In the genomic region with DNA sequence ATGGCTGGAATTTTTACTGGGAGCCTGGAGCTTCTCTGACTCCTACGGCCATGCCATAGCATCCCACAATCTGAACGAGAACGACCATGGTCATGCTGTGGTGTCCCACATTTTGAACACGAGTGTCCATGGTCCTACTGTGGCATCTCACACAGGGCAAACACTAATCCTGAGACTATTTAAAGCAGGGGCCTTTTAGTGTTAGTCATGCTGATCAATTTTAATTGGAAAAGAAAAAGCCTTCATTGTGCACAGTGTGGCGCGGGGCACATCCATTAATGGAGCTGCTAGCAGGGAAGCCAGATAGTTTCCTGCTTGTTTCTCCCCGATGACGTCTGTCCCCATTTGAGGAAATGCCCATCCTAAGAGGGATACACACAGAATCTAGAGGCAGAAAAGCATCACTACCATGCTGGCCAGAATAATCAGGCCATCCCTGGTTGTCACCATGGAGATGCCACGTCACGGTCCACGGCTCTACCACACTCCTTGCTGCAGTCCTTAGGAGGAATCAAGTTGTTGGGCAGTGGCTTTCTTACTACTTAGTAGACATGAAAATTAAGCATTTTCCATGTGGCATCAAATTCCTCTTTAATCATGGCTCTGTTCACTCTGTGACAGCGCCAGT, we compare ENCODE assay signal across 20 mouse cellular contexts.
DNase-seq lines count a peak whose midpoint lies in the region; ATAC-seq lines count a peak whose summit lies in the region.
"Had no signal": no experiment of that assay in that cellular context is flagged by ENCODE, and none has a peak within 500 bp of the region (broad histone marks: within the 10 kb centered on the region; RNA-seq: fewer than 3 reads in every experiment).

No protein-coding gene starts in this region.

- H3K4me3 ChIP-seq in midbrain, embryonic 11.5 days (ENCODE audit: low read depth, low read length) = no peak overlapping the region
- H3K4me3 ChIP-seq in midbrain, embryonic 10.5 days = no peak overlapping the region
- no peak overlapping the region for H3K4me3 ChIP-seq in hindbrain, embryonic 13.5 days
- no peak overlapping the region for H3K4me3 ChIP-seq in midbrain, embryonic 13.5 days (replicated peaks)
- H3K4me3 ChIP-seq in neural tube, embryonic 15.5 days (replicated peaks) = no peak overlapping the region
- H3K4me3 ChIP-seq: embryonic facial prominence, embryonic 13.5 days; forebrain, embryonic 15.5 days; left cerebral cortex, adult 2 months; myocyte had no signal

- peak; percentile 46; the same call in 1 of the 2 replicates for ATAC-seq in midbrain, embryonic 11.5 days (ENCODE audit: low FRiP score)
- peak; percentile 71; the same call in 1 of the 2 replicates for ATAC-seq in hindbrain, embryonic 13.5 days (ENCODE audit: low FRiP score)
- ATAC-seq in midbrain, embryonic 13.5 days = peak; percentile 66; the same call in 1 of the 2 replicates
- peak; percentile 57; the same call in 1 of the 2 replicates for ATAC-seq in neural tube, embryonic 15.5 days (ENCODE audit: low FRiP score)
- ATAC-seq: forebrain, embryonic 15.5 days had no signal

- no peaks in the 10 kb centered on the region for H3K9me3 ChIP-seq in midbrain, embryonic 11.5 days (ENCODE audit: control insufficient read depth, low read length)
- no peaks in the 10 kb centered on the region for H3K9me3 ChIP-seq in midbrain, embryonic 10.5 days (replicated peaks)
- H3K9me3 ChIP-seq in hindbrain, embryonic 13.5 days = no peaks in the 10 kb centered on the region
- no peaks in the 10 kb centered on the region for H3K9me3 ChIP-seq in midbrain, embryonic 13.5 days
- no peaks in the 10 kb centered on the region for H3K9me3 ChIP-seq in neural tube, embryonic 15.5 days (replicated peaks)
- H3K9me3 ChIP-seq: embryonic facial prominence, embryonic 13.5 days; forebrain, embryonic 15.5 days had no signal

- H3K4me1 ChIP-seq in midbrain, embryonic 11.5 days (ENCODE audit: control insufficient read depth, insufficient read depth, low read length) = no peaks in the 10 kb centered on the region
- 0 out of 2 replicates have a peak, but pooled peaks cover 7% of the 10 kb centered on the region for H3K4me1 ChIP-seq in midbrain, embryonic 10.5 days
- peaks cover 7% of the 10 kb centered on the region for H3K4me1 ChIP-seq in hindbrain, embryonic 13.5 days (replicated peaks)
- 0 out of 2 replicates have a peak, but pooled peaks cover 6% of the 10 kb centered on the region for H3K4me1 ChIP-seq in midbrain, embryonic 13.5 days (replicated peaks)
- H3K4me1 ChIP-seq in neural tube, embryonic 15.5 days = no peaks in the 10 kb centered on the region
- H3K4me1 ChIP-seq: forebrain, embryonic 15.5 days had no signal

- H3K27me3 ChIP-seq in midbrain, embryonic 11.5 days (ENCODE audit: control insufficient read depth, insufficient read depth, low read length) = no peaks in the 10 kb centered on the region
- H3K27me3 ChIP-seq in midbrain, embryonic 10.5 days (ENCODE audit: low read depth, poor library complexity, severe bottlenecking) = no peaks in the 10 kb centered on the region
- H3K27me3 ChIP-seq in hindbrain, embryonic 13.5 days = no peaks in the 10 kb centered on the region
- H3K27me3 ChIP-seq in midbrain, embryonic 13.5 days = no peaks in the 10 kb centered on the region
- no peaks in the 10 kb centered on the region for H3K27me3 ChIP-seq in neural tube, embryonic 15.5 days (replicated peaks)
- H3K27me3 ChIP-seq: embryonic facial prominence, embryonic 13.5 days; forebrain, embryonic 15.5 days had no signal

- no peak overlapping the region for H3K4me2 ChIP-seq in midbrain, embryonic 11.5 days
- H3K4me2 ChIP-seq in hindbrain, embryonic 13.5 days = no peak overlapping the region
- no peak overlapping the region for H3K4me2 ChIP-seq in midbrain, embryonic 13.5 days (replicated peaks)
- no peak overlapping the region for H3K4me2 ChIP-seq in neural tube, embryonic 15.5 days
- H3K4me2 ChIP-seq: embryonic facial prominence, embryonic 13.5 days; forebrain, embryonic 15.5 days; heart, embryonic 11.5 days; liver, embryonic 11.5 days; lung, embryonic 14.5 days had no signal

- H3K36me3 ChIP-seq in midbrain, embryonic 11.5 days (ENCODE audit: control insufficient read depth, insufficient read depth, low read length) = no peaks in the 10 kb centered on the region
- no peaks in the 10 kb centered on the region for H3K36me3 ChIP-seq in midbrain, embryonic 10.5 days
- H3K36me3 ChIP-seq in hindbrain, embryonic 13.5 days = no peaks in the 10 kb centered on the region
- H3K36me3 ChIP-seq in midbrain, embryonic 13.5 days = no peaks in the 10 kb centered on the region
- H3K36me3 ChIP-seq in neural tube, embryonic 15.5 days = no peaks in the 10 kb centered on the region
- H3K36me3 ChIP-seq: embryonic facial prominence, embryonic 13.5 days; forebrain, embryonic 15.5 days had no signal

- peak; percentile 73 for DNase-seq in midbrain, embryonic 11.5 days (ENCODE audit: low spot score, missing footprints)
- no peak for DNase-seq in midbrain, embryonic 10.5 days (ENCODE audit: low spot score)
- DNase-seq in layer of hippocampus, adult 9-11 months = no peak
- DNase-seq in yolk sac, embryonic 10.5 days (ENCODE audit: low spot score) = no peak
- DNase-seq: gastrocnemius, postnatal 36 days; heart, postnatal 10 days; kidney, adult 9 months; kidney, postnatal 25 days; lung, embryonic 14.5 days; lung, postnatal 36 days; thymus, postnatal 4 days had no signal

- H3K9ac ChIP-seq in midbrain, embryonic 11.5 days (ENCODE audit: low read length) = no peak overlapping the region
- no peak overlapping the region for H3K9ac ChIP-seq in hindbrain, embryonic 13.5 days
- no peak overlapping the region for H3K9ac ChIP-seq in midbrain, embryonic 13.5 days (replicated peaks)
- no peak overlapping the region for H3K9ac ChIP-seq in neural tube, embryonic 15.5 days (replicated peaks)
- H3K9ac ChIP-seq: embryonic facial prominence, embryonic 13.5 days; forebrain, embryonic 15.5 days; lung, embryonic 14.5 days had no signal

- WGBS in midbrain, embryonic 11.5 days = 77% methylated on average over 12 of the region's 12 CpGs
- WGBS in midbrain, embryonic 10.5 days = 82% methylated on average over 12 of the region's 12 CpGs
- WGBS in hindbrain, embryonic 13.5 days = 62% methylated on average over 12 of the region's 12 CpGs
- WGBS in midbrain, embryonic 13.5 days = 69% methylated on average over 12 of the region's 12 CpGs
- WGBS in neural tube, embryonic 15.5 days = 60% methylated on average over 12 of the region's 12 CpGs

- no peak overlapping the region for H3K27ac ChIP-seq in midbrain, embryonic 11.5 days (ENCODE audit: low read depth, low read length)
- no peak overlapping the region for H3K27ac ChIP-seq in midbrain, embryonic 10.5 days (replicated peaks)
- H3K27ac ChIP-seq in hindbrain, embryonic 13.5 days = no peak overlapping the region; the same call in 1 of the 2 replicates
- no peak overlapping the region for H3K27ac ChIP-seq in midbrain, embryonic 13.5 days
- H3K27ac ChIP-seq in neural tube, embryonic 15.5 days (replicated peaks) = no peak overlapping the region
- H3K27ac ChIP-seq: embryonic facial prominence, embryonic 13.5 days; forebrain, embryonic 15.5 days; left cerebral cortex, adult 2 months had no signal
